Mouse (Mus musculus): ENCODE results near the gene Pla2g12b.
A peak's percentile ranks its signal among the peaks of the same experiment; 100 is the strongest.

Gene Pla2g12b

GRCm38 (mm10) chr10:59413711-59414110, 10.3 kb downstream of the Pla2g12b start:
- no peak for DNase-seq (ENCODE audit: low spot score in 2 of 2)

- DNase-seq (ENCODE audit: low spot score in 2 of 2) = no peak
Measured at GRCm38 (mm10) chr10:59416623-59417022, 13.2 kb downstream of the Pla2g12b start.

- no peak for DNase-seq (ENCODE audit: low spot score in 2 of 2)
Measured at GRCm38 (mm10) chr10:59419516-59419915, 16.1 kb downstream of the Pla2g12b start.

DNA sequence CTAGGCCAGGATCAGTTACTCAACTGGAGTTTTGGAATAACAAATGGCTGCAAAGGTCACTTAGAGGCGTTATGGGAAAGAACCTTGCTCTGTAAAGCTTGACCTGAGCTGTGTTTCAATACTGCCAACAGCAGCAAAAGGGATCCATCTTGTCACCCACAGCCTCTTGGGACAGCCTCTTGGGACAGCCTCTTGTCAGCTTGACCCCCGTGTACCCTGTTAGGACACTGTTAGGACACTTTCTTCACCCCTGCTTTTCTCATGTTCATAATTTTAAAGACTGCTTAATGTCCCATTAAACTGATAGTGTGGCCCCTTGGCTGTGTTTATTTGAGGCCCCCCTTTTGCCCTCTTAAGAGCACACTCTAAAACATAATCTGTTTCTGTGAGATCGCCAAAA, 21.0 kb downstream of the Pla2g12b start:
- no peak for DNase-seq (ENCODE audit: low spot score in 2 of 2)

DNA sequence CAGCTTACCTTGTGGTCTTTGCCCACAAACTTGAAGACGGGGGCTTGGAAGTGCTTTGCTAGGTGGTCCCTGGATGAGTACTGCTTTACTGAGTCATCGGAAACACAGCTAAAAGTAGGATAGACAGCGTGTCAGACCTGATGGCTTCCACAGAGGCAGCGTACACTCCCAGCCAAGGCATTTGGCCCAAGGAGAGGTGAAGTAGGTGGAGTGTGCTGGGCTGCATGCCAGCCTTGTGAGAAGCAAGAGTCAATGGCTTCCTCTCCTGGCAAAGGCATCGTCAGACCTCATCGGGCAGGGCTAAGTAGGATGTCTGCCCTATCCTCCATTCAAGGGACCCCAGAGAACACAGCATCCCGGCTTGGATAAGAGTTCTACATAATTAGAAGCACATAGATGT, 21.9 kb downstream of the Pla2g12b start:
- no peak for DNase-seq (ENCODE audit: low spot score in 2 of 2)

- no peak for DNase-seq (ENCODE audit: low spot score in 2 of 2)
Measured at GRCm38 (mm10) chr10:59426371-59426770, 22.9 kb downstream of the Pla2g12b start.

DNA sequence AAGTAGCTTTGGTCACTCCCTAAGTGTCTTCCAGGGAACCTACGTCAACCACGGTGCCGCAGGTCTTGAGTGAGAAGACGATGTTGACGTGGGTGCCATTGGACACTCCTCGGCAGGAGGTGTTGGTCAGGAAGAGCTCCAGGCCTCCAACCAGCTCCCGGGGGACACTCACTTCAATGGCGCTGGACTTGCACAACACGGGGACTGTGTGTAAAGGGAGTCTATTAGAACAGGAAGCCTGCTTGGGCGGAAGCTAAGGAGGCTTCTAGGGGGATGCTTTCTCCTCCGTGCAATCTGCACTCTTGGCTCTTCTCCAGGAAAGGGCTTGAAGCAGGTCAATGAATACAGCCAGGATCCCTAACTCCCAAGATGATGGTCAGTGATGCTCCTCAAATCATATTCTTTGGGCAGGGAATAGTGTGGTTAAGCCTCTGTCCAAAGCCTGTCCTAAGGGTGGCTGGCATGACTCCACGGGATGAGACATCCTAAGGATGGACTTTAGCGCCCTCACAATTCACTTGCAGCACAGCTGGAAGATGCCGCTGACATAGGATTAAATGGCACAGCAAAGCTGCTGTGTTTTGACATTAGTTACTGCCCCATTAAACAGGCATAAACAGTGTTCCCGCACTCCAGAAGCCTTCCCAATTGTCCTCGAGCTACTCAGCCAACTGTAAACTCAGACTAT, 26.1 kb downstream of the Pla2g12b start:
- no peak for DNase-seq (ENCODE audit: low spot score in 2 of 2)

- no peak for DNase-seq (ENCODE audit: low spot score in 2 of 2)
Measured at GRCm38 (mm10) chr10:59430701-59431218, 27.3 kb downstream of the Pla2g12b start.

DNA sequence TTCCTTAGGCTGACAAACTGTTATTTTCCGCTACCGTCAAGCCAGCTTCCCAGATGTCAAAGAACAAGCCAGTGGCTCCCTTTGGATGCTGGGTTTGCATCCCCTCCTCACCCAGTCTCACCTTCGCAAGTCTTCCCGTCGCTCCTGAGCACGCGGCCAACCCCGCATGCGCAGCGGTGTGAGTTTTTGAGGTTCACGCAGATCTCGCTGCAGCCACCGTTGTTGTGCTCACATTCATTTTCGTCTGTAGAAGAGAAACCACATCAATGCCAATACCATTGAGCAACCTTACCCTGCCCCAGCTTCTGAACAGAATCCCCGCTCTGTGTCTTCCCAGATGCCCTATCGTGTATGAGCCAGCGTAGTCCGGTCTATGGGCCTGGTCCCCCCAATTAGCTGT, 32.3 kb downstream of the Pla2g12b start:
- DNase-seq (ENCODE audit: low spot score in 2 of 2) = no peak

DNA sequence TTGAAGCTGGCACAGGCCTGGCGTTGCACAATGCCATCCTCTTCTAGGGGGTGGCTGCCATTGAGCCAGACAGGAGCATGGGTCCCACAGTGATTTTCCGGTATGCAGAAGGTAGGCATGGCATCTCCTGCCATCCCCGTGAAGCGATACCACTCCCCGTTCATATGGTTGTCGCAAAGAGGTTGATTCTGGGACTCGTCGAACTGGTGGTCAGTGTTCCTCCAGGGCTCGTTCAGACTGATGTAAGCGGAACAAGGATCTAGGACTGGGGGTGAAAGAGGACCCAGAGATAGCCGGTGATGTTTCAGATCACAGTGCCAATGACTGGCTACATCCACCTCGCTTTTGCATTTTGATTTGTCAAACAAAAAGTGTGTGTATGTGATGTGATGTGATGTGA, 35.2 kb downstream of the Pla2g12b start:
- no peak for DNase-seq (ENCODE audit: low spot score in 2 of 2)

DNA sequence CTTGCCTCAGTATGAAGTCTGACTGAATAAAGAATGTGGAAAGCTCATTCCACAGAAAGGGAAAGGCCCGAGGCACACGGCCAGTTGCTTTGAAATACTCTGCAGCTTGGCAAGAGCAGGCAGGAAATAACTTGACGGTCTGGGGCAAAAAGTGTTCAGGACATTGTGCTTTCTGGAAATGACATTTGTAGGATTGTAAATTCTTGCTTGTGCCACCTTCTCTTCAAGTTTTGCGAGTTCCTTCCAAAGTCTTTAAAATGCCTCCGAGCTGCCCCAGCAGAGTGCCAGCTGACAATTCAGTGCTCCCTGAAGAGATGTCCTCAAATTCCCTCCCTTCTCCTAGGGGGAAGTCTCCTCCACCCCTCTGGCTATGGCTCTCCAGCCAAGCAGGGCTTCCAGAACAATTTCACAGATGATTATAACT, 36.1 kb downstream of the Pla2g12b start:
- DNase-seq (ENCODE audit: low spot score in 2 of 2) = no peak

GRCm38 (mm10) chr10:59440177-59440576, 36.7 kb downstream of the Pla2g12b start:
- no peak for DNase-seq (ENCODE audit: low spot score in 2 of 2)

DNA sequence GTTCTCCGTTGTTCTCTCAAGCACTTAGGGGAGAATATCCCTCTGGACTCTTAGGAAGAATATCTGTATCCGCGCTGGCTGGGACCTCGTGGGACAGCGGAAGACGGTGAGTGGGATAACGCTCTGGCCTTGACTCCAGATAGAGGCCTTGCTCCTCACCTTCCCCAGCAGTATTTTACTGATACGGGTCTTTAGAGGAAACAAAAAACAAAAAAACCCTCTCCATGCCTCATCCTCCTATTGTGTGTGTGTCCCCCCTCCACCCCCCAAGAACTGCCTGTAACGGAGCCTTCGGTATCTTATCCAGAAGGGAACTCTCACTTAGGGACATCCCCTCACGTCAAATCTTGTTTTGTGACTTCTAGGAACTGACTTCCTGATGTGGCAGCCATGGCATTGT, 38.3 kb downstream of the Pla2g12b start, which contains the start of gene Oit3:
Gene Oit3, minus strand, starts transcription at position 44 of the 400 bp plus-strand sequence.
- no peak for DNase-seq (ENCODE audit: low spot score in 2 of 2)

DNA sequence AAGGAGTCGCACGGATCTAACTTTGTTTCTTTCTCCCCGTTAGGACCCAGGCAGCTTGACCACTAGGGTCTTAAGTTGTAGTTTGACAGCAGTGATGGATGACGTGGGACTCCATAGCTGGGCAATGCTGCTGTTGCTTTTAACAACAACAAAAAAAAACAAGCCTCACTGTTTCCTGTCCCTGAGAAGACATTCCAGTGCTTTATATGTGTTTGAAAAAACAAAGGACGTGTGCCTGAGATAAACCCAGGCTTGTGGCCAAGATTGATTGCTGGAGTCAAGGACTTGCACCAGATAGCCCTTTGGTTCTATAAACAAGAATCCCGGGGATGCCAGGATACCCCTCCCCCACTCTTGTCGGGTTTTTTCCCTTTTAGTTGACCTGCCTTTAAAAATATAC, 39.8 kb downstream of the Pla2g12b start:
- no peak for DNase-seq (ENCODE audit: low spot score in 2 of 2)

GRCm38 (mm10) chr10:59444106-59444505, 40.6 kb downstream of the Pla2g12b start:
- no peak for DNase-seq (ENCODE audit: low spot score in 2 of 2)

DNA sequence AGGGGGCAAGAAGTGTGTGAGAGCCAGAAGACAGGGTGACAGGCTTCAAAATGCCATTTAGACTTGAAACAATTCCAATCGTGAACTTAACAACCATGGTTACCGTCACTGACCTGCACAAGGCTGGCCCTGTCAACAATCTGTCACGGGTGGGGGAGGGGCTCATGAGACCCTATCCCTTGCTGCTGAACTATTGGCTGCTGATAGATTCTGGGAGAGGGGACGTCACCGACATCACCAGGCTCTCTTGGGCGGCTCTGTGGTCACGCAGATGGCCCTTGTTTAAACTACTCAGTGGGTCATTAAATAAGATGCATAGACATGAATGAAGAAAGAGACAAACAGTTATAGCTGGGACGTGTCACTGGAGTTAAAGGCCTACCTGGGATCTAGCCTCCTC, 41.2 kb downstream of the Pla2g12b start:
- DNase-seq (ENCODE audit: low spot score in 2 of 2) = no peak

DNA sequence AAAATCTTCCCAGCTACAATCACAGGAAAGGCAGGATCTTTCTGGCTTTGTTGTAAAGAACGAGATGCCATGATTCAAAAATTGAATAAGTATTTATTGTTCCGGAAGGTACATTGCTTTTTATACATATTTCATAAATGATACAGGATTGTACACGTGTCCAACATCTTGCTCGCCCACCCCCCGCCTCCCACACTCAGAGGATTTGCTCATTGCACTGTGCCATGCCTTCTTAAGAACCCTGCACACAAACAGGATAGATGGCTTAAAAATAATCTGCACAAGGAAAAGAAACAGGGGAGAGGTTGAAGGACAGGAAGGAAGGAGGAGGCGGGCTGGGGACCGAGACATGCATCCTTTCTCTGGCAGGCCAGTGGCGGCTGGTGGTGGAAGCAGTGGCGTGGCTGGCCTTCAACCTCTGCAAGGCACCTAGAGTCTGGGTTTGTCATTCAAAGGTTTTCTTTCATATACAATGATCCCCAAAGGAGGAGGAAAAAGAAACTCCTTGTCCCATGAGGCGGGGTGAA, 43.5 kb downstream of the Pla2g12b start:
- DNase-seq (ENCODE audit: low spot score in 2 of 2) = peak in 1 of 2 experiments; percentile 26

- DNase-seq (ENCODE audit: low spot score in 2 of 2) = peak; percentile 45 to 49
Measured at GRCm38 (mm10) chr10:59447546-59447945, 44.1 kb downstream of the Pla2g12b start.

DNA sequence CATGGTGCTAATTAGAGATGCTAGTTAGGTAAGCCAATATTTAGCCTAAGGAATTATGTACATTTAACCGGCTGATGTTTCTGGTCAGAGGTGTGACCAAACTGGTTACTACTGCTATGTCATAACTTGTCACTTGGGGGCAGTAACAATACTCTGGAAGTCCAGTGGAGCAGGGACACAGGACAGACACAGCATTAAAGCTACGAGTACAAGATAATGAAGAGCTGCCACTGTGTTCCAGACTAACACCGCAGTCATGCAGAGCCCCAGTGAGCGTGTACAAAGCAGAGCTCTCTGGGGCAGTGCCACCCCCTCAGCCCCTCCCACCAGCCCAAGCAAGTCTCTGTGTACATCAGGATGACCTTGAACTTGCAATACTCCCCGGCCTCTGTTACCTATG, 48.4 kb downstream of the Pla2g12b start:
- peak in 1 of 2 experiments; percentile 18 for DNase-seq (ENCODE audit: low spot score in 2 of 2)

DNA sequence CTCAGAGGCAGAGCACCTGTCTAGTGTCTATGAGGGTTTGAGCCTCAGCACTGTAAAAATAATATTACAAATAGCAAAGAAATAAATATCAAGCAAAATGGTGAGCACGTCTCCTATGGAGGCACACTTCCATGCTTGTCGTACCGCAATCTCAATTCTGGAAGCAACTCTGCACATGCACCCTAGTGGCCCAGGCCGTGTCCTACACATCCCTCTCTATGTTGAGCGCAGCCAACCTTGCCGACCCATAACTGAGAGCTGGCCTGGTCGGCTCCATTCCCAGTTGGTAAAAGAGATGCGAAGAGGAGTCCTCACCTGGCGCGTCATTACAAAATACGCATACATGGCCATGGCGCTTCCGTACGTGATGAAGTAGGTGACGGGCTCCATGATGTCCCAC, 51.2 kb downstream of the Pla2g12b start:
- no peak for DNase-seq (ENCODE audit: low spot score in 2 of 2)

DNA sequence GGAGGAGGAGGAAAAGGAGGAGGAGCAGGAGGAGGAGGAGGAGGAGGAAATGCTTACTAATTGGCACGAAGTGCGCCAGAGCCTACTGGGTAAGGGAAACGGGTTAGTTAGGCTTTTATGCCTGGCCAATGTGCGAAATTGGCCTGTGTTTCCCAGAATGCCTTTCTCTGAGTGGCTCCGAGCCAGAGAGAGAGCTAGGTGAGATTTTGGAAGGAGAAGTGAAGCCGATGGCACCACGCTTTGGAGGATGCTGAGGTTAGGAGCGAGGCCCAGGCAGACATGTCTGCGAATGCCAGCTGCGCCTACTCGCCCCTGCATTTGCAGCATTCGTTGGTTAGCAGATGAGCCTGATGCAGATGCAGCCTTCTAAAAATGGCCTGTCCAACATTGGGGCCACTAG, 56.3 kb downstream of the Pla2g12b start:
- peak in 1 of 2 experiments; percentile 66 for DNase-seq (ENCODE audit: low spot score in 2 of 2)

- no peak for DNase-seq (ENCODE audit: low spot score in 2 of 2)
Measured at GRCm38 (mm10) chr10:59462307-59462706, 58.8 kb downstream of the Pla2g12b start.

DNA sequence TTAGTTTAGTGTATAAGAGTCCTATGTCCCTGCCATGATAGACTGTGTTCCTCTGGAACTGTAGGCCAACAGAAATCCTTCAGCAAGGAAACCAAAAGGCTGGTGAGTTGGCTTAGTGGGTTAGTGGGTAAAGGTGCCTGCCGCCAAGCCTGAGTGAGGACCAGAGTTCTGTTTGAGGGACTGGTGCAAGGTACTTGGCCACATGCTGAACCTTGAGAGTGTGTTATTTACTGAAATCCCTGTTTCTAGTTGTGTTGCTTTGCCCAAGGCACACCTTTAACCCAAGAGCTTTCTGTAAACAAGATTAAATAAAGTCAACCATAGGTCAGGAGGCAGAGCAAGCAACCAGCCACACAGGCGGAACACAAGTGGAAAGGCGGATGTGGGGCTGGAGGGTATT, 62.1 kb downstream of the Pla2g12b start:
- DNase-seq (ENCODE audit: low spot score in 2 of 2) = no peak
